ENCODE assay signal across 9 mouse cellular contexts in the genomic region with DNA sequence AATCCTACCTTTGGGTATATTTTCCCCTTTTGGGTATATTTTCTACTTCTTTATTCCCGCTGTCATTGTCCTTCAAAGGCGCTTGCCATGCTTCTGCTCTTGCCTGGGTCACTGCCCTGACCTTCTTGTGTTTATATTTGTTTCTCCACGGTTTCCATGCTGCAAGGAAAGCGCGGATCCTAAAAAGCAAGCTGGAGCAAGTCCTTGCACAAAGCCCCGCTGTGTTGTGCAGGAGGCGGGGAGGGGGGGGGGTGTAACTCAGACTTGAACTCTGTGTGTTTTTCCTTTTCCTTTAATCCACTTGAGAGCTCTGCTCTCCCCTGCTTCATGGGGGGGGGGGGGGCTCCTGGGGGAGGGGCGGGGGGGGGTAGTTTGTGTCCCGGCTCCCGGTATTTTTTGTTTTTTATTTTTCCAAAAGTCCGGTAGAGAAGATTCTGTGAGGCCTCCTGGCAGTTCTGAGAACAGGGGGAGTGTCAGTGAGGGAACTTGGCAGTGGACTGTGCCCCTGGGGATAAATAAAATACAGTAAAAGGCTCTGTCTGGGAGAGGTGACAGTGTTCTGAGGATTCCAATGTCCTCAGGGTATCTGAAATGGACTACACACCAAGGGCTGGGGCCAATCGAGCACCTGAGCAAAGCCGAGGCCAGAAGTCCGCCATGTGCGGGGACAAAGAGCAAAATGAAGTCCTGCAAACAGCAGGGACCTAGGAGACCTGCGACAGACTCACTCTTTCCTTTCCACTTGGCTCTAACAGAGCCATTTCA.
DNase-seq lines count a peak whose midpoint lies in the region; ATAC-seq and TF ChIP-seq lines count a peak whose summit lies in the region.
"Had no signal": no experiment of that assay in that cellular context is flagged by ENCODE, and none has a peak within 500 bp of the region (broad histone marks: within the 10 kb centered on the region; RNA-seq: fewer than 3 reads in every experiment).

No protein-coding gene starts in this region.

- peak; percentile 80 for ATAC-seq in kidney, embryonic 15.5 days (replicated peaks; ENCODE audit: low FRiP score)
- peak; percentile 34; the same call in 1 of the 2 replicates for ATAC-seq in midbrain, embryonic 14.5 days (ENCODE audit: low FRiP score, low TSS enrichment)
- no peak for ATAC-seq in activated CD4-positive, CD25-positive, alpha-beta regulatory T cell, adult 4 months

- no peak for TF ChIP-seq POLR2A in thymus, adult 2 months (IDR thresholded peaks at IDR 0.05; ENCODE audit: control insufficient read depth, extremely low read depth, insufficient read depth, low read length, poor library complexity)

- TF ChIP-seq CTCF in thymus, adult 2 months (IDR thresholded peaks at IDR 0.05; ENCODE audit: borderline replicate concordance, control insufficient read depth, extremely low read depth, insufficient read depth, low read length, poor library complexity): no peak

- no peak overlapping the region for H3K9ac ChIP-seq in kidney, embryonic 15.5 days
- H3K9ac ChIP-seq in midbrain, embryonic 14.5 days (replicated peaks; ENCODE audit: low read length): no peak overlapping the region

- H3K4me3 ChIP-seq in kidney, embryonic 15.5 days (replicated peaks): no peak overlapping the region
- no peak overlapping the region for H3K4me3 ChIP-seq in midbrain, embryonic 14.5 days (replicated peaks; ENCODE audit: low read depth, low read length)
- H3K4me3 ChIP-seq in thymus, adult 2 months (ENCODE audit: control insufficient read depth, insufficient read depth, low read length): no peak overlapping the region

- H3K9me3 ChIP-seq in kidney, embryonic 15.5 days (replicated peaks): 0 out of 2 replicates have a peak, but pooled peaks cover 4% of the 10 kb centered on the region
- no peaks in the 10 kb centered on the region for H3K9me3 ChIP-seq in midbrain, embryonic 14.5 days (ENCODE audit: control insufficient read depth, low read length)

- peak overlapping the region; percentile 45 for H3K4me2 ChIP-seq in kidney, embryonic 15.5 days
- peak overlapping the region; percentile 21 for H3K4me2 ChIP-seq in midbrain, embryonic 14.5 days (ENCODE audit: low read length)

- H3K36me3 ChIP-seq in kidney, embryonic 15.5 days: no peaks in the 10 kb centered on the region
- no peaks in the 10 kb centered on the region for H3K36me3 ChIP-seq in midbrain, embryonic 14.5 days (ENCODE audit: control insufficient read depth, insufficient read depth, low read length)
- H3K36me3 ChIP-seq in thymus, adult 2 months (ENCODE audit: control insufficient read depth, insufficient read depth, low read length): no peaks in the 10 kb centered on the region

- WGBS in kidney, embryonic 15.5 days: 19% methylated on average over 16 of the region's 16 CpGs
- WGBS in midbrain, embryonic 14.5 days: 24% methylated on average over 16 of the region's 16 CpGs
- WGBS in thymus, adult 2 months: 88% methylated on average over 16 of the region's 16 CpGs

- peaks cover 17% of the 10 kb centered on the region for H3K4me1 ChIP-seq in kidney, embryonic 15.5 days
- H3K4me1 ChIP-seq in midbrain, embryonic 14.5 days (ENCODE audit: control insufficient read depth, insufficient read depth, low read length): peaks cover 3% of the 10 kb centered on the region; the same call in 1 of the 2 replicates
- no peaks in the 10 kb centered on the region for H3K4me1 ChIP-seq in thymus, adult 2 months (replicated peaks; ENCODE audit: control insufficient read depth, insufficient read depth, low read length)

- H3K27me3 ChIP-seq in kidney, embryonic 15.5 days: no peaks in the 10 kb centered on the region
- H3K27me3 ChIP-seq in midbrain, embryonic 14.5 days (ENCODE audit: control insufficient read depth, insufficient read depth, low read length): no peaks in the 10 kb centered on the region
- H3K27me3 ChIP-seq in thymus, adult 2 months (ENCODE audit: control insufficient read depth, insufficient read depth, low read length): no peaks in the 10 kb centered on the region
- H3K27me3 ChIP-seq: CH12.LX had no signal

- peak; percentile 6 to 17 for DNase-seq in heart, adult 18-20 months
- no peak for DNase-seq in heart, adult 11 months
- DNase-seq in gastrocnemius, postnatal 10 days: peak; percentile 7
- peak; percentile 57 for DNase-seq in midbrain, embryonic 14.5 days
- no peak for DNase-seq in thymus, adult 2 months
- no peak for DNase-seq in cerebellum, adult 11 months

- H3K27ac ChIP-seq in kidney, embryonic 15.5 days: peak overlapping the region; percentile 75
- H3K27ac ChIP-seq in midbrain, embryonic 14.5 days (replicated peaks; ENCODE audit: low read depth, low read length): no peak overlapping the region
- H3K27ac ChIP-seq in thymus, adult 2 months (ENCODE audit: control insufficient read depth, insufficient read depth, low read length): no peak overlapping the region

Comparison
In these comparisons a context has a peak if more than half of its experiments do, and no peak if none do; other contexts are left out.
1. DNase-seq: peak in heart, adult 18-20 months (2 of 2), gastrocnemius, postnatal 10 days (single experiment) and midbrain, embryonic 14.5 days (single experiment); none in heart, adult 11 months (single experiment), thymus, adult 2 months (single experiment) and cerebellum, adult 11 months (single experiment).